Mouse (Mus musculus): ENCODE measurements around the gene Pkn3. TPM values are rescaled to one million over a fixed set of nuclear protein-coding genes. Genes with fewer than 3 reads are reported as not detected.

Pkn3 gene
- total and polyA plus RNA-seq, 3 experiments = 8.8 to 13.6 (median 10.4) TPM

DNA sequence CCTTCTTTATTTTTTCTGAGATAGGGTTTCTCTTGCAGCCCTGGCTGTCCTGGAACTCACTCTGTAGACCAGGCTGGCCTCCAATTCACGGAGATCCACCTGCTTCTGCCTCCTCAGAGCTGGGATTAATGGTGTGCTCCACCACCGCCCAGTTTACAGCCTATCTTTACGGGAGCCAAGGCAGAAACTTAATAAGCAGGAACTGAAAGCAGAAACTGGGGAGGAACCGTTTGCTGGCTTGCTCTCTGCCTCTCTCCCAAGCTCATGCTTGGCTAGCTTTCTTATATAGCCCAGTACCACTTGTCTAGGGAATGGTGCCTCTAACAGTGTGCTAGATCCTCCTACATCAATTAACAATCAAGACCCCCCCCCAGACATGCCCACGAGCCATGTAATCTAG, 6.6 kb downstream of the Pkn3 start:
- 67% methylated on average over 5 of the region's 5 CpGs for WGBS
- Histone ChIP-seq H3K27ac (no peak overlapping the region), H3K36me3 (ENCODE audit: control insufficient read depth, insufficient read depth, low read length) (no peaks in the 10 kb centered on the region), H3K4me3 (no peak overlapping the region), H3K9ac (ENCODE audit: low read depth, low read length) (no peak overlapping the region), H3K4me1 (ENCODE audit: control insufficient read depth, insufficient read depth, low read length) (no peaks in the 10 kb centered on the region; the same call in 1 of the 2 replicates), H3K79me2 (replicated peaks; ENCODE audit: control insufficient read depth, insufficient read depth, low read length) (no peaks in the 10 kb centered on the region), H3K27me3 (ENCODE audit: control insufficient read depth, insufficient read depth, low read length) (no peaks in the 10 kb centered on the region)
- TF ChIP-seq CTCF (IDR thresholded peaks at IDR 0.05) (no peak), EP300 (IDR thresholded peaks at IDR 0.05; ENCODE audit: insufficient read depth, low read depth, low read length) (no peak), POLR2A (IDR thresholded peaks at IDR 0.05; ENCODE audit: insufficient read depth, low read depth, low read length) (no peak)
- intact Hi-C loops (cut with DNase I) = no loop called here
- no peak for DNase-seq

- H3K27me3 ChIP-seq (ENCODE audit: control insufficient read depth, insufficient read depth, low read length) = no peaks in the 10 kb centered on the region
- TF ChIP-seq EP300 (IDR thresholded peaks at IDR 0.05; ENCODE audit: insufficient read depth, low read depth, low read length) (no peak), CTCF (IDR thresholded peaks at IDR 0.05) (no peak), POLR2A (IDR thresholded peaks at IDR 0.05; ENCODE audit: insufficient read depth, low read depth, low read length) (no peak)
- H3K4me3 ChIP-seq = no peak overlapping the region
- H3K36me3 ChIP-seq (ENCODE audit: control insufficient read depth, insufficient read depth, low read length) = no peaks in the 10 kb centered on the region
- 50% methylated on average over 12 of the region's 12 CpGs for WGBS
- H3K79me2 ChIP-seq (replicated peaks; ENCODE audit: control insufficient read depth, insufficient read depth, low read length) = no peaks in the 10 kb centered on the region
- no peak overlapping the region for H3K27ac ChIP-seq
- no peak for DNase-seq
- no peaks in the 10 kb centered on the region; the same call in 1 of the 2 replicates for H3K4me1 ChIP-seq (ENCODE audit: control insufficient read depth, insufficient read depth, low read length)
- H3K9ac ChIP-seq (ENCODE audit: low read depth, low read length) = no peak overlapping the region
- intact Hi-C loops (cut with DNase I) = no loop called here
Observed at GRCm38 (mm10) chr2:30084632-30085031, 7.1 kb downstream of the Pkn3 start.

DNA sequence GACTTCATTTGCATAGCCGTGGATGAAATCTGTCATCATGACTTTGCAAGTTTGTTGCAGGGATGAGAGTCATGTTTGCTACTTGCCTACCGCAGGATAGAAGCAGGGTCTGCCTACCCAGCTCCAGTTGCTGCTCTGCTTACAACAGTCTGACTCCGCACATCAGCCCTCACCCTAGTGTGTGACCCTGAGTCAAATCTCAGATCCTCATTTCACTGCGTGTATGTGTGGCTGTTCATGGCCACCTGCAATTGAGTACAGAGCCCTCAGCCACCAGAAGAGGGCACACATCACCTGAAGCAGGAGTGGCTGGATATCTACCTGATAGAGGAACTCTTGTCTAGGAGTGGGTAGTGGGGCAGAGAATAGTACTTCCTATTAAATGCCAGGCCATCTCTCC, 9.8 kb downstream of the Pkn3 start:
- Histone ChIP-seq H3K27ac (no peak overlapping the region), H3K9ac (ENCODE audit: low read depth, low read length) (no peak overlapping the region), H3K27me3 (ENCODE audit: control insufficient read depth, insufficient read depth, low read length) (no peaks in the 10 kb centered on the region), H3K4me3 (no peak overlapping the region), H3K4me1 (ENCODE audit: control insufficient read depth, insufficient read depth, low read length) (no peaks in the 10 kb centered on the region), H3K79me2 (replicated peaks; ENCODE audit: control insufficient read depth, insufficient read depth, low read length) (no peaks in the 10 kb centered on the region), H3K36me3 (ENCODE audit: control insufficient read depth, insufficient read depth, low read length) (no peaks in the 10 kb centered on the region)
- WGBS = 94% methylated on average over 4 of the region's 4 CpGs
- TF ChIP-seq CTCF (IDR thresholded peaks at IDR 0.05) = no peak
- TF ChIP-seq EP300 (IDR thresholded peaks at IDR 0.05; ENCODE audit: insufficient read depth, low read depth, low read length) = no peak
- TF ChIP-seq POLR2A (IDR thresholded peaks at IDR 0.05; ENCODE audit: insufficient read depth, low read depth, low read length) = no peak
- DNase-seq = no peak
- intact Hi-C loops (cut with DNase I) = no loop called here

DNA sequence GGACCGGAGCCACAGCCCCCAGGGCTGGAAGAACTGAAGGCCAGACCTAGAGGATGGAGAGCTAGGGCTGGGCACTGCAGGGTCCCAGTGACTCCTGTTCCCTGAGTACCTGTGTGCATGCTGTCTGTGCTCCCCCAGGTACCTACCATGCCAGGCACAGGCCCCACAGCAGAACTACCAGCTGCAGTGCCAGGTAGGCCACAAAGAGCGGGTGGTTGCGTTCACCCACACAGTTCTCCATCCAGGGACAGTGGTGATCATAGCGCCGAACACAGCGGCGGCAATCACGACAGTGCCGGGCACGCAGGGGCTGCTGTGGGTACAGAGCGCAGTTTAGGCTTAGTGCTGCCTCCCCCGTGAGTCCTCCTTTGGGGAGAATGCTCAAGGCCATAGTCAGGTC, 14.0 kb downstream of the Pkn3 start:
- no peak overlapping the region for H3K4me3 ChIP-seq
- WGBS = 96% methylated on average over 12 of the region's 12 CpGs
- H3K36me3 ChIP-seq (ENCODE audit: control insufficient read depth, insufficient read depth, low read length) = no peaks in the 10 kb centered on the region
- intact Hi-C loops (cut with DNase I) = no loop called here
- DNase-seq = no peak
- H3K27me3 ChIP-seq (ENCODE audit: control insufficient read depth, insufficient read depth, low read length) = no peaks in the 10 kb centered on the region
- no peak for TF ChIP-seq CTCF (IDR thresholded peaks at IDR 0.05)
- TF ChIP-seq POLR2A (IDR thresholded peaks at IDR 0.05; ENCODE audit: insufficient read depth, low read depth, low read length) = no peak
- TF ChIP-seq EP300 (IDR thresholded peaks at IDR 0.05; ENCODE audit: insufficient read depth, low read depth, low read length) = no peak
- no peaks in the 10 kb centered on the region for H3K4me1 ChIP-seq (ENCODE audit: control insufficient read depth, insufficient read depth, low read length)
- H3K27ac ChIP-seq = no peak overlapping the region
- H3K79me2 ChIP-seq (replicated peaks; ENCODE audit: control insufficient read depth, insufficient read depth, low read length) = no peaks in the 10 kb centered on the region
- H3K9ac ChIP-seq (ENCODE audit: low read depth, low read length) = no peak overlapping the region

DNA sequence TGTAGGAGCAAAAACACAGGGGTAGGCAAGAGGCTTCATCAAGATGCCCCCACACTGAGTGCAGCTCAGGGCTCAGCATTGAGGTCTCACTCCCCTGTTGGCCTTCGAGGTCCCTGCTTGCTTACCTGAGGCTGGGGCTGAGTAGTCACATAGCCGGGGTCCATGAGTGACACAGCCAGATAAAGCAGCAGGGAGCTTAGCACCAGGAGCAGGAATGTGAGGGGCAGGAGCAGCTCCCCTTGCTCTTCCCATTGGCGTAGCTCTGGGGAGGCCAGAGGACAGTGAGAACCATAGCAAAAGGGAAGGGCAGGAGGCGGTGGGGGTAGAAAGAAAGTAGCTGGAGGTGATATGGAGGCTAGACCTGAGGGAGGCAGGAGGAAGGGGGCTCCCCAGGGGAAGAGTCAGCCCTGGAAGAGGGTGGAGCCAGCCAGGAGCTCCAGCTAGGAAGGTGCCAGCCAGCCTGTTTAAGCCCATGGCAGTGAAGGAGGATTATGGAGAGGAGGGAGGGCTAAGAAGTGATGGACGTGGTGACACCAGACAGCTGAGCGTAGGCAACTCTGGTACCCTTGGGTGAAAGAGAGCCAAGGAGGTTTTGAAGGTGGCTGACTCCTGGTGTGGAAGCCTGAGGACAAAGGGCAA, 14.9 kb downstream of the Pkn3 start:
- 0 out of 2 replicates have a peak, but pooled peaks have one; percentile 13 for TF ChIP-seq POLR2A (IDR thresholded peaks at IDR 0.05; ENCODE audit: insufficient read depth, low read depth, low read length)
- no peak for TF ChIP-seq CTCF (IDR thresholded peaks at IDR 0.05)
- H3K4me3 ChIP-seq = no peak overlapping the region
- intact Hi-C loops (cut with DNase I) = no loop called here

DNA sequence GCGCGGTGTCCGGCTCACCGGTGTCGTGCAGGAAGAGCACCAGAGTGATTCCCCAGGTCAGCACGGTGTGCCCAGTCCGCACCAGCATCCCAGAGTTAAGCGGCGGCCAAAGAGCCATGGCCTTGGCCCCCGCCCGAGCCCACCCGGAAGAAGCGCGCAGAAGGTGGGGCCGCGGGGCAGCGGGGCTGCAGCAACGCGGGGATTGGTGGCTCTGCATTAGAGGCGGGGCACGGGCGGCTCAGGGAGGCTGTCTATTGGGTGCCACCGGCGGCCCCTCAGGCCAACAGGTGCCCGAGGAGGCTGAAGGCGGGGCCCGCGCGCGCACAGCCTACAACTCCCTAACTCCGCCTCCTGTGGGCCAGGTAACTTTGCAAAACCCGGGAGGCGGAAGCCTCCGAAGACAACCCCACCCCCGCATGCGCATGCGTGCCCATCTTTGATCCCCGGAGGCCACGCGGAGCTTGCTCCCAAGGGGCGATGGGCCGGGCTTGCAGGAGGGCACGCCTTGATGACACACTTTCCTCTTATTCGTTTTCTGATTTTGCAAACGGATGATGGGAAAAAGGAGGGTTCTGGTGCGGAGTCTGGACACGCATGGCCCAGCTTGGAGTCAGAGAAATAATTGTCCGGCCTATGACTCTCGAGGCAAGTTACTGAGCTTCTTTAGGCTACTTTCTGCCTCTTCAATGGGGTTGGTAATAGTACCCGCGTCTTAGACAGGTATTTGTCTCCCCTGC, 16.2 kb downstream of the Pkn3 start, which contains the start of gene Zdhhc12:
Gene Zdhhc12, minus strand, starts transcription at position 178 of the 737 bp plus-strand sequence.
- Histone ChIP-seq H3K9ac (ENCODE audit: low read depth, low read length) (peak within 1 kb of the TSS; percentile 57), H3K79me2 (replicated peaks; ENCODE audit: control insufficient read depth, insufficient read depth, low read length) (no peaks in the 10 kb centered on the region), H3K27ac (peak within 1 kb of the TSS; percentile 86), H3K4me1 (ENCODE audit: control insufficient read depth, insufficient read depth, low read length) (no peaks in the 10 kb centered on the region), H3K27me3 (ENCODE audit: control insufficient read depth, insufficient read depth, low read length) (no peaks in the 10 kb centered on the region), H3K36me3 (ENCODE audit: control insufficient read depth, insufficient read depth, low read length) (no peaks in the 10 kb centered on the region), H3K4me3 (peak within 1 kb of the TSS; percentile 76)
- peak; percentile 60 for TF ChIP-seq POLR2A (IDR thresholded peaks at IDR 0.05; ENCODE audit: insufficient read depth, low read depth, low read length)
- peak; percentile 20; the same call in 1 of the 2 replicates for TF ChIP-seq CTCF (IDR thresholded peaks at IDR 0.05)
- TF ChIP-seq EP300 (IDR thresholded peaks at IDR 0.05; ENCODE audit: insufficient read depth, low read depth, low read length) = no peak
- intact Hi-C loops (cut with DNase I) = loop anchor here (1.0 kb wide), 1 partner anchor 15 kb away; no protein-coding TSS in a partner anchor
- DNase-seq = peak; percentile 90 to 96
- WGBS = under 1% methylated on average over 51 of the region's 51 CpGs

More for the DNA sequence above, 14.9 kb downstream of the Pkn3 start:
- 53% methylated on average over 6 of the region's 6 CpGs for WGBS
- Histone ChIP-seq H3K27me3 (ENCODE audit: control insufficient read depth, insufficient read depth, low read length) (no peaks in the 10 kb centered on the region), H3K36me3 (ENCODE audit: control insufficient read depth, insufficient read depth, low read length) (no peaks in the 10 kb centered on the region), H3K4me1 (ENCODE audit: control insufficient read depth, insufficient read depth, low read length) (no peaks in the 10 kb centered on the region), H3K79me2 (replicated peaks; ENCODE audit: control insufficient read depth, insufficient read depth, low read length) (no peaks in the 10 kb centered on the region), H3K27ac (no peak overlapping the region; the same call in 1 of the 2 replicates), H3K9ac (ENCODE audit: low read depth, low read length) (no peak overlapping the region)
- no peak for DNase-seq

Data from heart, adult 2 months (tissue).